Comparison of ENCODE assay signal across 7 mouse cellular contexts in the genomic region with DNA sequence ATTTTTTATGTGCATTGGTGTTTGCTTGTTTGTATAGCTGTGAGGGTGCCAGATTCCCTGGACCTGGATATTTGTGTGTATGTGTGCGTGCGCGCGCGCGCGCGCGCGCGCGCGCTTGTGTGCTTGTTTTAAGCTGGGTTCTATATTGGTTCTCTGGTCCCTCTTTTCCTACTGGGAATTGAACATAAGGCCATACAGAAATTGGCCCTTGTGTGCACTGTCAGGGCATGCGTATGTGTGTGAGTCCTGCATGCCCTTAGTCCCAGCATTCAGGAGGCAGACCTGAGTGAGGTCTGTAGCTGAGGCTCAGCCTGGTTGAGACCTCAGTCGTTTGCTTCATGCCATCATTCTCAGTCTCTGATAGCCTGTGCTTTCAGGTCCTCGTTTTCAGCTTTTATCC. TPM values are rescaled to one million over a fixed set of nuclear protein-coding genes. Genes with fewer than 3 reads are reported as not detected.
DNase-seq lines count a peak whose midpoint lies in the region; ATAC-seq and TF ChIP-seq lines count a peak whose summit lies in the region.

No protein-coding gene starts in this region.

- DNase-seq in lung, postnatal 36 days = no peak
- DNase-seq in limb, embryonic 14.5 days (ENCODE audit: low spot score) = no peak
- DNase-seq in urinary bladder, postnatal 25 days (ENCODE audit: low spot score) = no peak
- DNase-seq in right cerebral cortex, postnatal 10 days (ENCODE audit: low spot score in 2 of 2) = no peak

- H3K36me3 ChIP-seq in lung, embryonic 16.5 days (ENCODE audit: control insufficient read depth, insufficient read depth, low read length) = peaks cover 22% of the 10 kb centered on the region
- peaks cover 34% of the 10 kb centered on the region for H3K36me3 ChIP-seq in limb, embryonic 14.5 days (ENCODE audit: control insufficient read depth, insufficient read depth, low read length)
- peaks cover 10% of the 10 kb centered on the region; the same call in 1 of the 2 replicates for H3K36me3 ChIP-seq in stomach, embryonic 16.5 days (ENCODE audit: control insufficient read depth, insufficient read depth, low read length)

- peak overlapping the region; percentile 79 for H3K4me2 ChIP-seq in lung, embryonic 16.5 days (ENCODE audit: low read depth, low read length)
- peak overlapping the region; percentile 58; the same call in 1 of the 2 replicates for H3K4me2 ChIP-seq in limb, embryonic 14.5 days (replicated peaks; ENCODE audit: low read depth, low read length, severe bottlenecking)
- peak overlapping the region; percentile 79 for H3K4me2 ChIP-seq in stomach, embryonic 16.5 days (ENCODE audit: low read depth, low read length)

- 86% methylated on average over 16 of the region's 16 CpGs for WGBS in lung, embryonic 16.5 days
- 93% methylated on average over 16 of the region's 16 CpGs for WGBS in limb, embryonic 14.5 days
- 85% methylated on average over 16 of the region's 16 CpGs for WGBS in stomach, embryonic 16.5 days

- H3K9me3 ChIP-seq in lung, embryonic 16.5 days (ENCODE audit: control insufficient read depth, low read length) = no peaks in the 10 kb centered on the region
- no peaks in the 10 kb centered on the region for H3K9me3 ChIP-seq in limb, embryonic 14.5 days (ENCODE audit: control insufficient read depth, low read length)
- no peaks in the 10 kb centered on the region for H3K9me3 ChIP-seq in stomach, embryonic 16.5 days (replicated peaks; ENCODE audit: control insufficient read depth, low read length)

- TF ChIP-seq CTCF in embryonic fibroblast, embryonic 13.5 days (IDR thresholded peaks at IDR 0.05; ENCODE audit: borderline replicate concordance, insufficient read depth, low read length) = no peak

- H3K9ac ChIP-seq in lung, embryonic 16.5 days (ENCODE audit: low read length) = peak overlapping the region; percentile 40
- H3K9ac ChIP-seq in limb, embryonic 14.5 days (ENCODE audit: low read depth, low read length, severe bottlenecking) = no peak overlapping the region
- H3K9ac ChIP-seq in stomach, embryonic 16.5 days (ENCODE audit: low read length) = peak overlapping the region; percentile 54

- no peak for ATAC-seq in lung, embryonic 16.5 days (ENCODE audit: low read depth)
- ATAC-seq in limb, embryonic 14.5 days (ENCODE audit: low FRiP score, low read depth) = no peak
- ATAC-seq in stomach, embryonic 16.5 days (ENCODE audit: insufficient read depth, low FRiP score) = no peak

- TF ChIP-seq POLR2A in embryonic fibroblast, embryonic 13.5 days (IDR thresholded peaks at IDR 0.05; ENCODE audit: low read depth, low read length) = no peak
- no peak for TF ChIP-seq POLR2A in limb, embryonic 14.5 days (IDR thresholded peaks at IDR 0.05; ENCODE audit: borderline replicate concordance, extremely low read depth, insufficient read depth, insufficient read length)

- H3K4me1 ChIP-seq in lung, embryonic 16.5 days (replicated peaks; ENCODE audit: control insufficient read depth, insufficient read depth, low read length) = peaks cover 17% of the 10 kb centered on the region
- peaks cover 9% of the 10 kb centered on the region for H3K4me1 ChIP-seq in embryonic fibroblast, embryonic 13.5 days (ENCODE audit: control insufficient read depth, insufficient read depth, low read length)
- H3K4me1 ChIP-seq in limb, embryonic 14.5 days (ENCODE audit: control insufficient read depth, insufficient read depth, low read length) = peaks cover 10% of the 10 kb centered on the region; the same call in 1 of the 2 replicates
- peaks cover 12% of the 10 kb centered on the region for H3K4me1 ChIP-seq in stomach, embryonic 16.5 days (ENCODE audit: control insufficient read depth, insufficient read depth, low read length)

- H3K4me3 ChIP-seq in lung, embryonic 16.5 days (ENCODE audit: low read length) = 0 out of 2 replicates have a peak overlapping the region, but pooled peaks have one; percentile 25
- peak overlapping the region; percentile 83 for H3K4me3 ChIP-seq in embryonic fibroblast, embryonic 13.5 days (ENCODE audit: insufficient read depth, low read length)
- peak overlapping the region; percentile 89 for H3K4me3 ChIP-seq in limb, embryonic 14.5 days (replicated peaks; ENCODE audit: low read length)
- peak overlapping the region; percentile 23 for H3K4me3 ChIP-seq in stomach, embryonic 16.5 days (replicated peaks; ENCODE audit: low read length)

- H3K27ac ChIP-seq in lung, embryonic 16.5 days (ENCODE audit: low read length) = no peak overlapping the region
- H3K27ac ChIP-seq in embryonic fibroblast, embryonic 13.5 days (ENCODE audit: insufficient read depth, low read length) = no peak overlapping the region
- H3K27ac ChIP-seq in limb, embryonic 14.5 days (replicated peaks; ENCODE audit: low read depth, low read length) = no peak overlapping the region
- no peak overlapping the region for H3K27ac ChIP-seq in stomach, embryonic 16.5 days (ENCODE audit: low read length)

- H3K27me3 ChIP-seq in lung, embryonic 16.5 days (ENCODE audit: control insufficient read depth, insufficient read depth, low read depth, low read length) = no peaks in the 10 kb centered on the region
- no peaks in the 10 kb centered on the region for H3K27me3 ChIP-seq in limb, embryonic 14.5 days (ENCODE audit: control insufficient read depth, insufficient read depth, low read length)
- H3K27me3 ChIP-seq in stomach, embryonic 16.5 days (ENCODE audit: control insufficient read depth, insufficient read depth, low read length) = no peaks in the 10 kb centered on the region

RNA-seq across cellular contexts. Expression of a gene that starts 1.8 kb away (rescaled TPM):
- polyA plus RNA-seq in lung, embryonic 16.5 days (2015; fragmentation: Nextera tagmentation; extraction: Ambion mirVana) = 895 and 1,004 TPM in 2 replicates
- polyA plus RNA-seq in embryonic fibroblast, embryonic 13.5 days (2011; ENCODE audit: insufficient read length, low read depth, missing spikeins) = 1,034 and 1,147 TPM in 2 replicates
- polyA plus RNA-seq in limb, embryonic 14.5 days (2012; rRNA removed) = 974 and 1,399 TPM in 2 replicates
- 967 and 1,006 TPM in 2 replicates for polyA plus RNA-seq in limb, embryonic 14.5 days (2014; fragmentation: Nextera tagmentation; extraction: Ambion mirVana)
- polyA plus RNA-seq in stomach, embryonic 16.5 days (2015; fragmentation: Nextera tagmentation; extraction: Ambion mirVana) = 790 and 946 TPM in 2 replicates

RNA-seq across cellular contexts. Expression of a gene that starts 2.0 kb away (rescaled TPM):
- 6.4 and 7.2 TPM in 2 replicates for polyA plus RNA-seq in lung, embryonic 16.5 days (2015; fragmentation: Nextera tagmentation; extraction: Ambion mirVana)
- polyA plus RNA-seq in embryonic fibroblast, embryonic 13.5 days (2011; ENCODE audit: insufficient read length, low read depth, missing spikeins) = 1.4 and 2.1 TPM in 2 replicates
- 0.29 and 1.1 TPM in 2 replicates for polyA plus RNA-seq in limb, embryonic 14.5 days (2012; rRNA removed)
- 0.95 and 2.1 TPM in 2 replicates for polyA plus RNA-seq in limb, embryonic 14.5 days (2014; fragmentation: Nextera tagmentation; extraction: Ambion mirVana)
- 2.4 TPM in 2 replicates for polyA plus RNA-seq in stomach, embryonic 16.5 days (2015; fragmentation: Nextera tagmentation; extraction: Ambion mirVana)

RNA-seq across cellular contexts. Expression of a gene that starts 4.3 kb away (rescaled TPM):
- 2.7 and 4.0 TPM in 2 replicates for polyA plus RNA-seq in lung, embryonic 16.5 days (2015; fragmentation: Nextera tagmentation; extraction: Ambion mirVana)
- 1.9 and 2.4 TPM in 2 replicates for polyA plus RNA-seq in embryonic fibroblast, embryonic 13.5 days (2011; ENCODE audit: insufficient read length, low read depth, missing spikeins)
- 3.5 and 3.6 TPM in 2 replicates for polyA plus RNA-seq in limb, embryonic 14.5 days (2012; rRNA removed)
- 1.7 and 1.9 TPM in 2 replicates for polyA plus RNA-seq in limb, embryonic 14.5 days (2014; fragmentation: Nextera tagmentation; extraction: Ambion mirVana)
- polyA plus RNA-seq in stomach, embryonic 16.5 days (2015; fragmentation: Nextera tagmentation; extraction: Ambion mirVana) = 2.6 and 2.8 TPM in 2 replicates

Comparison
In these comparisons a context has a peak if more than half of its experiments do, and no peak if none do; other contexts are left out.
1. H3K4me3 ChIP-seq: peak in every context shown above with its lines; median percentile 89 in limb, embryonic 14.5 days; 83 in embryonic fibroblast, embryonic 13.5 days; 25 in lung, embryonic 16.5 days; 23 in stomach, embryonic 16.5 days.